Mouse (Mus musculus) heart, postnatal 4 days (tissue): ENCODE data around the gene Fam107b. TPM values are rescaled to one million over a fixed set of nuclear protein-coding genes. Genes with fewer than 3 reads are reported as not detected.
"Not testable (repeated sequence)": the region's sequence is repeated elsewhere in the genome, so short reads cannot be mapped to it uniquely, and the experiment has no call there.

Experiments
- DNase-seq: peaks from one replicate; pipeline ENCODE4 v3.0.0; 2021
- total RNA-seq, 2 experiments: library from RNA; stranded (reverse); gene quantifications; 2 replicates each; pipeline ENCODE4 v1.2.3; 2021

Gene Fam107b
- total RNA-seq, 2 experiments from 2014 or later, result 24.3 to 32.0 TPM

GRCm38 (mm10) chr2:3712369-3713042 is 142.2 kb downstream of the Fam107b start:
- no peak for DNase-seq

- DNase-seq, result peak; percentile 99
These were observed 143.0 kb downstream of the Fam107b start for GRCm38 (mm10) chr2:3713212-3713681.

GRCm38 (mm10) chr2:3713682-3714361 is 143.5 kb downstream of the Fam107b start:
- peak; percentile 54 for DNase-seq

GRCm38 (mm10) chr2:3714511-3714910 is 144.2 kb downstream of the Fam107b start:
- DNase-seq, result no peak

- no peak for DNase-seq
These were observed 145.1 kb downstream of the Fam107b start for GRCm38 (mm10) chr2:3715424-3715823.

GRCm38 (mm10) chr2:3717268-3717667 is 147.0 kb downstream of the Fam107b start:
- no peak for DNase-seq

- DNase-seq, result no peak
These were observed 147.6 kb downstream of the Fam107b start for GRCm38 (mm10) chr2:3717847-3718246.

- DNase-seq, result not testable (repeated sequence)
These were observed 149.3 kb downstream of the Fam107b start for GRCm38 (mm10) chr2:3719436-3720121.

- no peak for DNase-seq
These were observed 150.8 kb downstream of the Fam107b start for GRCm38 (mm10) chr2:3721107-3721506.

- DNase-seq, result no peak
These were observed 151.7 kb downstream of the Fam107b start for GRCm38 (mm10) chr2:3721974-3722373.

GRCm38 (mm10) chr2:3723391-3724106 is 153.3 kb downstream of the Fam107b start:
- DNase-seq, result no peak

- no peak for DNase-seq
These were observed 156.3 kb downstream of the Fam107b start for GRCm38 (mm10) chr2:3726501-3727078.

- no peak for DNase-seq
These were observed 157.1 kb downstream of the Fam107b start for GRCm38 (mm10) chr2:3727225-3727930.

GRCm38 (mm10) chr2:3728090-3728489 is 157.8 kb downstream of the Fam107b start:
- DNase-seq, result no peak

- DNase-seq, result no peak
These were observed 159.3 kb downstream of the Fam107b start for GRCm38 (mm10) chr2:3729586-3729985.

GRCm38 (mm10) chr2:3730744-3731143 is 160.5 kb downstream of the Fam107b start:
- DNase-seq, result peak; percentile 25

- no peak for DNase-seq
These were observed 161.2 kb downstream of the Fam107b start for GRCm38 (mm10) chr2:3731316-3732015.

GRCm38 (mm10) chr2:3737917-3738694 is 167.8 kb downstream of the Fam107b start:
- no peak for DNase-seq

GRCm38 (mm10) chr2:3738734-3739133 is 168.4 kb downstream of the Fam107b start:
- no peak for DNase-seq

GRCm38 (mm10) chr2:3739351-3739961 is 169.2 kb downstream of the Fam107b start:
- peak; percentile 24 for DNase-seq
